In the genomic region with DNA sequence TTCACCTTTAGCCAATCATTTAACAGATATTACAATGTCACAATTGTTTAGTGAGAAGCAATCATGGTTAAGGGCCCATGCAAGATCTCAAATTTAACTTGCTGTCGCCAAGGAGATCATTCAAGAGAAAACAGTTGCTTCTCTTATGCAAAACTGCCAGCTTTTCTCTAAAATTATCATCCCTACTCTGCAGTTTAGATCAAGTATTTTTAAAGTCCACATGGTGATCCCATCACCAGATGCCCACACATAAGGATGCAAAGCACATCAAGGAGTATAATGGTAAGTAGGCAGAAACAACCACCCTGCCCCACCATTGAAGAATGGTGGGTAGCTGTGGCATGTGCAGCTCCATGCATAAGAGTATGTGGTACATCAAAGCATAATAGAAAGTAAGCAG, we compare ENCODE assay signal across 9 mouse cellular contexts.
"Had no signal": no experiment of that assay in that cellular context is flagged by ENCODE, and none has a peak within 500 bp of the region (broad histone marks: within the 10 kb centered on the region; RNA-seq: fewer than 3 reads in every experiment).

No protein-coding gene starts in this region.

- DNase-seq: spleen, adult 18-20 months had no signal

- H3K4me3 ChIP-seq: limb, embryonic 13.5 days; midbrain, embryonic 12.5 days; neural tube, embryonic 13.5 days; stomach, embryonic 15.5 days had no signal

- H3K36me3 ChIP-seq: limb, embryonic 13.5 days; midbrain, embryonic 12.5 days; neural tube, embryonic 13.5 days; stomach, embryonic 15.5 days had no signal

- H3K27ac ChIP-seq: kidney, postnatal 0 days; limb, embryonic 13.5 days; liver, embryonic 14.5 days; midbrain, embryonic 12.5 days; neural tube, embryonic 13.5 days; stomach, embryonic 15.5 days had no signal

- H3K4me2 ChIP-seq: limb, embryonic 13.5 days; midbrain, embryonic 12.5 days; neural tube, embryonic 13.5 days; stomach, embryonic 15.5 days had no signal

- H3K27me3 ChIP-seq: midbrain, embryonic 12.5 days; neural tube, embryonic 13.5 days; stomach, embryonic 15.5 days had no signal

- H3K4me1 ChIP-seq: limb, embryonic 13.5 days; midbrain, embryonic 12.5 days; neural tube, embryonic 13.5 days; stomach, embryonic 15.5 days had no signal

- H3K9ac ChIP-seq: limb, embryonic 13.5 days; liver, embryonic 14.5 days; midbrain, embryonic 12.5 days; neural tube, embryonic 13.5 days; stomach, embryonic 15.5 days had no signal

- ATAC-seq: inflammation-experienced regulatory T-cells, adult 6 months; intestine, postnatal 0 days had no signal

- H3K9me3 ChIP-seq: limb, embryonic 13.5 days; midbrain, embryonic 12.5 days; neural tube, embryonic 13.5 days; stomach, embryonic 15.5 days had no signal
